ENCODE assay signal across 21 mouse cellular contexts in the genomic region with DNA sequence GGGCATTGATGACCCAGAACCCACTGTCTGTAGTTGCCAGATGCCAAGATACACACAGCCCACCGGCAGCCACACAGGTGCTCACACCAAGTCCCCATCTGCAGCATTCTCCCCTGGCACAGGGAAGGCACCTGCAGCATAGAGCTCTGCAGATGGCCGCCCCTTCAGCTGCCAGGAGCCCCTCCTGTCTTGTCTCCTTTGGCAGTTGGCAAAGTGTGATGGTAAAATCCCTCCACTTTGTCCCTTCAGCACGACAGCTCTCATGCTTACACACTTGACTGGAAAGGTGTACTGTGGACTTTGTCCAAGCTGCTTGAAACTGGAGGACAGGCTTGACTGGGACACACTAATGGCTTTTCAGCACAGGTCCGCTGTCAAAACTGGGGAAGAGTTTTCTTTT. TPM values are rescaled to one million over a fixed set of nuclear protein-coding genes. Genes with fewer than 3 reads are reported as not detected.
DNase-seq lines count a peak whose midpoint lies in the region; ATAC-seq and TF ChIP-seq lines count a peak whose summit lies in the region.
"Had no signal": no experiment of that assay in that cellular context is flagged by ENCODE, and none has a peak within 500 bp of the region (broad histone marks: within the 10 kb centered on the region; RNA-seq: fewer than 3 reads in every experiment).

No protein-coding gene starts in this region.

- peak overlapping the region; percentile 80; the same call in 1 of the 2 replicates for H3K27ac ChIP-seq in kidney, adult 2 months (ENCODE audit: insufficient read depth, low read depth, low read length)
- no peak overlapping the region for H3K27ac ChIP-seq in kidney, embryonic 14.5 days (ENCODE audit: low read depth, low read length)
- no peak overlapping the region for H3K27ac ChIP-seq in midbrain, postnatal 0 days (ENCODE audit: low read depth, low read length)
- no peak overlapping the region for H3K27ac ChIP-seq in midbrain, embryonic 11.5 days (ENCODE audit: low read depth, low read length)
- H3K27ac ChIP-seq: gastrocnemius, adult 2 months; hindbrain, embryonic 14.5 days; limb, embryonic 13.5 days; lung, embryonic 15.5 days; midbrain, embryonic 10.5 days; neural tube, embryonic 15.5 days had no signal

- H3K9me3 ChIP-seq in kidney, embryonic 14.5 days (ENCODE audit: control insufficient read depth, low read length) = no peaks in the 10 kb centered on the region
- no peaks in the 10 kb centered on the region for H3K9me3 ChIP-seq in midbrain, postnatal 0 days (ENCODE audit: low read length)
- no peaks in the 10 kb centered on the region for H3K9me3 ChIP-seq in midbrain, embryonic 11.5 days (ENCODE audit: control insufficient read depth, low read length)
- H3K9me3 ChIP-seq: G1E; limb, embryonic 13.5 days; lung, embryonic 15.5 days; midbrain, embryonic 10.5 days; neural tube, embryonic 15.5 days had no signal

- WGBS in kidney, adult 2 months = 57% methylated on average over 4 of the region's 4 CpGs
- 88% methylated on average over 4 of the region's 4 CpGs for WGBS in kidney, embryonic 14.5 days
- WGBS in midbrain, postnatal 0 days = 96% methylated on average over 4 of the region's 4 CpGs
- 85% methylated on average over 4 of the region's 4 CpGs for WGBS in midbrain, embryonic 11.5 days

- no peak for TF ChIP-seq POLR2A in kidney, adult 2 months (IDR thresholded peaks at IDR 0.05; ENCODE audit: low read depth, low read length)

- H3K36me3 ChIP-seq in kidney, adult 2 months (ENCODE audit: control insufficient read depth, insufficient read depth, low read length) = peaks cover 4% of the 10 kb centered on the region; the same call in 1 of the 2 replicates
- H3K36me3 ChIP-seq in kidney, embryonic 14.5 days (ENCODE audit: control insufficient read depth, insufficient read depth, low read length) = peaks cover 30% of the 10 kb centered on the region
- H3K36me3 ChIP-seq in midbrain, postnatal 0 days (ENCODE audit: insufficient read depth, low read length) = peaks cover 17% of the 10 kb centered on the region; the same call in 1 of the 2 replicates
- H3K36me3 ChIP-seq in midbrain, embryonic 11.5 days (ENCODE audit: control insufficient read depth, insufficient read depth, low read length) = peaks cover 8% of the 10 kb centered on the region

- H3K4me1 ChIP-seq in kidney, adult 2 months (ENCODE audit: control insufficient read depth, insufficient read depth, low read length) = peaks cover 29% of the 10 kb centered on the region
- peaks cover 3% of the 10 kb centered on the region; the same call in 1 of the 2 replicates for H3K4me1 ChIP-seq in kidney, embryonic 14.5 days (ENCODE audit: control insufficient read depth, insufficient read depth, low read length)
- no peaks in the 10 kb centered on the region for H3K4me1 ChIP-seq in midbrain, postnatal 0 days (ENCODE audit: insufficient read depth, low read length)
- H3K4me1 ChIP-seq in midbrain, embryonic 11.5 days (ENCODE audit: control insufficient read depth, insufficient read depth, low read length) = no peaks in the 10 kb centered on the region

- ATAC-seq in kidney, embryonic 14.5 days (ENCODE audit: low FRiP score, low TSS enrichment) = no peak
- no peak for ATAC-seq in midbrain, postnatal 0 days (ENCODE audit: low FRiP score)
- no peak for ATAC-seq in midbrain, embryonic 11.5 days (ENCODE audit: low FRiP score)
- ATAC-seq: forebrain, postnatal 0 days had no signal

- no peaks in the 10 kb centered on the region for H3K27me3 ChIP-seq in kidney, adult 2 months (replicated peaks; ENCODE audit: control insufficient read depth, insufficient read depth, low read length)
- H3K27me3 ChIP-seq in kidney, embryonic 14.5 days (ENCODE audit: control insufficient read depth, insufficient read depth, low read length) = no peaks in the 10 kb centered on the region
- no peaks in the 10 kb centered on the region for H3K27me3 ChIP-seq in midbrain, postnatal 0 days (ENCODE audit: insufficient read depth, low read length)
- no peaks in the 10 kb centered on the region for H3K27me3 ChIP-seq in midbrain, embryonic 11.5 days (ENCODE audit: control insufficient read depth, insufficient read depth, low read length)
- H3K27me3 ChIP-seq: limb, embryonic 13.5 days; lung, embryonic 15.5 days; neural tube, embryonic 15.5 days had no signal

- peak; percentile 84 for DNase-seq in kidney, adult 2 months
- DNase-seq in midbrain, postnatal 0 days (ENCODE audit: low spot score) = peak; percentile 9
- DNase-seq in midbrain, embryonic 11.5 days (ENCODE audit: low spot score, missing footprints) = no peak
- peak; percentile 21 to 44 for DNase-seq in cerebellum, postnatal 36 days
- no peak for DNase-seq in adrenal gland, postnatal 4 days (ENCODE audit: low spot score in 2 of 2)
- no peak for DNase-seq in thymus, postnatal 0 days (ENCODE audit: low spot score)
- DNase-seq in right cerebral cortex, adult 18-20 months = no peak
- DNase-seq: adrenal gland, adult 8-10 months; embryo, embryonic 11 days; forebrain, postnatal 0 days; gastrocnemius, adult 2 months; heart, adult 18-20 months; layer of hippocampus, postnatal 36 days; thymus, adult 18-20 months had no signal

- H3K4me2 ChIP-seq in kidney, embryonic 14.5 days (replicated peaks; ENCODE audit: low read depth, low read length) = no peak overlapping the region
- no peak overlapping the region for H3K4me2 ChIP-seq in midbrain, postnatal 0 days (ENCODE audit: low read depth, low read length, poor library complexity, severe bottlenecking)
- no peak overlapping the region for H3K4me2 ChIP-seq in midbrain, embryonic 11.5 days
- H3K4me2 ChIP-seq: hindbrain, embryonic 14.5 days; limb, embryonic 13.5 days; lung, embryonic 15.5 days; neural tube, embryonic 15.5 days had no signal

- no peak overlapping the region for H3K9ac ChIP-seq in kidney, embryonic 14.5 days (ENCODE audit: low read depth, low read length)
- H3K9ac ChIP-seq in midbrain, postnatal 0 days (replicated peaks; ENCODE audit: low read length, poor library complexity, severe bottlenecking) = no peak overlapping the region
- no peak overlapping the region for H3K9ac ChIP-seq in midbrain, embryonic 11.5 days (ENCODE audit: low read length)
- H3K9ac ChIP-seq: forebrain, postnatal 0 days; hindbrain, embryonic 14.5 days; limb, embryonic 13.5 days; lung, embryonic 15.5 days; neural tube, embryonic 15.5 days had no signal

- TF ChIP-seq CTCF in kidney, adult 2 months (conservative IDR thresholded peaks at IDR 0.05; ENCODE audit: insufficient read depth, insufficient read length, low read depth, low read length) = no peak
- TF ChIP-seq CTCF in midbrain, postnatal 0 days (IDR thresholded peaks at IDR 0.05) = no peak

- no peak overlapping the region for H3K4me3 ChIP-seq in kidney, adult 2 months (ENCODE audit: insufficient read depth, low read depth, low read length)
- no peak overlapping the region for H3K4me3 ChIP-seq in kidney, embryonic 14.5 days (ENCODE audit: low read length)
- H3K4me3 ChIP-seq in midbrain, postnatal 0 days (ENCODE audit: low read depth, low read length) = no peak overlapping the region
- H3K4me3 ChIP-seq in midbrain, embryonic 11.5 days (ENCODE audit: low read depth, low read length) = no peak overlapping the region
- H3K4me3 ChIP-seq: gastrocnemius, adult 2 months; limb, embryonic 13.5 days; lung, embryonic 15.5 days; midbrain, embryonic 10.5 days; neural tube, embryonic 15.5 days had no signal

RNA-seq across cellular contexts. Expression of a gene that starts 4.1 kb away (rescaled TPM):
- 401 and 498 TPM in 2 replicates for polyA plus RNA-seq in kidney, adult 2 months (2012; rRNA removed)
- polyA plus RNA-seq in kidney, embryonic 14.5 days (2014; fragmentation: Nextera tagmentation; extraction: Ambion mirVana) = 74.6 and 75.2 TPM in 2 replicates
- 16.0 and 22.2 TPM in 2 replicates for total RNA-seq in midbrain, postnatal 0 days (2014; rRNA removed)
- polyA plus RNA-seq in midbrain, postnatal 0 days (2015; fragmentation: Nextera tagmentation; extraction: Ambion mirVana) = 19.8 and 24.1 TPM in 2 replicates
- polyA plus RNA-seq in midbrain, embryonic 11.5 days (2014; fragmentation: Nextera tagmentation; extraction: Ambion mirVana) = 49.5 and 50.8 TPM in 2 replicates
- total RNA-seq in adrenal gland, postnatal 4 days (2021) = 10 to 100 TPM; 59.1 to 61.7 TPM
- 73.0 and 74.7 TPM in 2 replicates for polyA plus RNA-seq in thymus, postnatal 0 days (2015; fragmentation: Nextera tagmentation; extraction: Ambion mirVana)

RNA-seq across cellular contexts. Expression of a gene that starts 34.2 kb away (rescaled TPM):
- 19.3 and 23.6 TPM in 2 replicates for polyA plus RNA-seq in kidney, adult 2 months (2012; rRNA removed)
- polyA plus RNA-seq in kidney, embryonic 14.5 days (2014; fragmentation: Nextera tagmentation; extraction: Ambion mirVana) = 42.9 and 43.5 TPM in 2 replicates
- 16.1 and 17.5 TPM in 2 replicates for total RNA-seq in midbrain, postnatal 0 days (2014; rRNA removed)
- 30.0 and 30.8 TPM in 2 replicates for polyA plus RNA-seq in midbrain, postnatal 0 days (2015; fragmentation: Nextera tagmentation; extraction: Ambion mirVana)
- polyA plus RNA-seq in midbrain, embryonic 11.5 days (2014; fragmentation: Nextera tagmentation; extraction: Ambion mirVana) = 42.6 and 42.9 TPM in 2 replicates
- total RNA-seq in adrenal gland, postnatal 4 days (2021) = 10 to 100 TPM; 53.9 to 57.4 TPM
- polyA plus RNA-seq in thymus, postnatal 0 days (2015; fragmentation: Nextera tagmentation; extraction: Ambion mirVana) = 98.1 and 104 TPM in 2 replicates

RNA-seq across cellular contexts. Expression of a gene that starts 35.1 kb away (rescaled TPM):
- polyA plus RNA-seq in kidney, adult 2 months (2012; rRNA removed) = 28.2 and 32.1 TPM in 2 replicates
- polyA plus RNA-seq in kidney, embryonic 14.5 days (2014; fragmentation: Nextera tagmentation; extraction: Ambion mirVana) = 87.6 and 120 TPM in 2 replicates
- 39.4 and 45.1 TPM in 2 replicates for total RNA-seq in midbrain, postnatal 0 days (2014; rRNA removed)
- polyA plus RNA-seq in midbrain, postnatal 0 days (2015; fragmentation: Nextera tagmentation; extraction: Ambion mirVana) = 69.1 and 69.6 TPM in 2 replicates
- 138 and 145 TPM in 2 replicates for polyA plus RNA-seq in midbrain, embryonic 11.5 days (2014; fragmentation: Nextera tagmentation; extraction: Ambion mirVana)
- total RNA-seq in adrenal gland, postnatal 4 days (2021) = 10 to 100 TPM; 84.3 to 88.2 TPM
- 88.9 and 92.4 TPM in 2 replicates for polyA plus RNA-seq in thymus, postnatal 0 days (2015; fragmentation: Nextera tagmentation; extraction: Ambion mirVana)

RNA-seq across cellular contexts. Expression of a gene that starts 53.1 kb away (rescaled TPM):
- 15.8 and 19.1 TPM in 2 replicates for polyA plus RNA-seq in kidney, adult 2 months (2012; rRNA removed)
- polyA plus RNA-seq in kidney, embryonic 14.5 days (2014; fragmentation: Nextera tagmentation; extraction: Ambion mirVana) = 28.6 and 46.8 TPM in 2 replicates
- 17.0 and 23.7 TPM in 2 replicates for total RNA-seq in midbrain, postnatal 0 days (2014; rRNA removed)
- polyA plus RNA-seq in midbrain, postnatal 0 days (2015; fragmentation: Nextera tagmentation; extraction: Ambion mirVana) = 10.3 and 11.4 TPM in 2 replicates
- 38.8 and 39.9 TPM in 2 replicates for polyA plus RNA-seq in midbrain, embryonic 11.5 days (2014; fragmentation: Nextera tagmentation; extraction: Ambion mirVana)
- total RNA-seq in adrenal gland, postnatal 4 days (2021) = 10 to 100 TPM; 48.9 to 57.0 TPM
- polyA plus RNA-seq in thymus, postnatal 0 days (2015; fragmentation: Nextera tagmentation; extraction: Ambion mirVana) = 34.1 and 37.4 TPM in 2 replicates

Comparison
In these comparisons a context has a peak if more than half of its experiments do, and no peak if none do; other contexts are left out.
1. DNase-seq: peak in kidney, adult 2 months (single experiment), midbrain, postnatal 0 days (single experiment) and cerebellum, postnatal 36 days (2 of 2); none in midbrain, embryonic 11.5 days (single experiment), adrenal gland, postnatal 4 days (0 of 2), thymus, postnatal 0 days (single experiment) and right cerebral cortex, adult 18-20 months (single experiment).